Mouse (Mus musculus) midbrain, embryonic 14.5 days (tissue): ENCODE results near the gene Kptn. TPM values are rescaled to one million over a fixed set of nuclear protein-coding genes. Genes with fewer than 3 reads are reported as not detected.
A peak's percentile ranks its signal among the peaks of the same experiment; 100 is the strongest.

Experiments used
- ATAC-seq: fragments of 200-750 bp; cut with Nextera tagmentation; 2 replicates; pipeline ENCODE4 v1.8.0; 2017; ENCODE audit warnings: moderate number of reproducible peaks, moderate library complexity; ENCODE audit not compliant: low FRiP score, low TSS enrichment
- DNase-seq: peaks from one replicate; pipeline ENCODE4 v3.0.0-alpha.2; 2015
- H3K27ac ChIP-seq: fragments of 300-500 bp; sonication (generic); replicated peaks from 2 replicates; pipeline ENCODE4 v1.5.1; 2014; ENCODE audit warnings: mild to moderate bottlenecking, low read depth, low read length, moderate library complexity
- H3K27me3 ChIP-seq: fragments of 300-500 bp; sonication (generic); 2 replicates; pipeline ENCODE4 v1.6.1; 2014; ENCODE audit warnings: low read length, control low read depth, mixed read lengths; ENCODE audit not compliant: control insufficient read depth, insufficient read depth
- H3K36me3 ChIP-seq: fragments of 300-500 bp; sonication (generic); 2 replicates; pipeline ENCODE4 v1.6.1; 2014; ENCODE audit warnings: low read length, control low read depth; ENCODE audit not compliant: control insufficient read depth, insufficient read depth
- H3K4me1 ChIP-seq: fragments of 300-500 bp; sonication (generic); 2 replicates; pipeline ENCODE4 v1.6.1; 2014; ENCODE audit warnings: mild to moderate bottlenecking, antibody characterized with exemption, low read length, control low read depth; ENCODE audit not compliant: control insufficient read depth, insufficient read depth
- H3K4me2 ChIP-seq: fragments of 300-500 bp; sonication (generic); 2 replicates; pipeline ENCODE4 v1.6.1; 2014; ENCODE audit warnings: mild to moderate bottlenecking, low read length, moderate library complexity
- H3K4me3 ChIP-seq: fragments of 300-500 bp; sonication (generic); replicated peaks from 2 replicates; pipeline ENCODE4 v1.5.1; 2014; ENCODE audit warnings: low read depth, low read length
- H3K9ac ChIP-seq: fragments of 300-500 bp; sonication (generic); replicated peaks from 2 replicates; pipeline ENCODE4 v1.6.1; 2014; ENCODE audit warnings: mild to moderate bottlenecking, low read length, moderate library complexity
- H3K9me3 ChIP-seq: fragments of 300-500 bp; sonication (generic); 2 replicates; pipeline ENCODE4 v1.6.1; 2016; ENCODE audit warnings: low read length, control low read depth, mixed read lengths; ENCODE audit not compliant: control insufficient read depth
- WGBS: fragments of 180-500 bp; shearing (Covaris S2); extraction: QIAGEN DNeasy Blood & Tissue Kit; methylation state at CpG from one replicate; pipeline ENCODE4 v1.1.7; 2014; 5-methylcytosine and 5-hydroxymethylcytosine counted together
- polyA plus RNA-seq: library from polyadenylated mRNA; unstranded; fragments of >200 nt; fragmentation: Nextera tagmentation; extraction: Ambion mirVana; gene quantifications from 2 replicates; pipeline ENCODE4 v1.2.1, GENCODE M21; 2014

The Kptn gene
- 33.1 and 40.5 TPM in 2 replicates for polyA plus RNA-seq

GRCm38 (mm10) chr7:16119569-16120261 lies at the start of gene Kptn:
TSS of gene Kptn (plus strand) at chr7:16119895.
- peak; percentile 85 for ATAC-seq
- under 1% methylated on average over 33 of the region's 33 CpGs for WGBS
- H3K36me3 ChIP-seq, result peaks cover 40% of the 10 kb centered on the region

GRCm38 (mm10) chr7:16070846-16071245 lies 48.8 kb upstream of the Kptn start:
- H3K36me3 ChIP-seq, result no peaks in the 10 kb centered on the region
- ATAC-seq (no peak), DNase-seq (no peak)
- H3K4me1 ChIP-seq, result no peaks in the 10 kb centered on the region
- H3K27me3 ChIP-seq, result no peaks in the 10 kb centered on the region
- H3K4me3 ChIP-seq, result no peak overlapping the region
- H3K4me2 ChIP-seq, result no peak overlapping the region
- H3K9me3 ChIP-seq, result no peaks in the 10 kb centered on the region
- H3K27ac ChIP-seq, result no peak overlapping the region
- no peak overlapping the region for H3K9ac ChIP-seq

More at GRCm38 (mm10) chr7:16119569-16120261, at the start of gene Kptn:
- Histone ChIP-seq H3K4me1 (peaks cover 6% of the 10 kb centered on the region), H3K4me2 (peak within 1 kb of the TSS; percentile 59), H3K27ac (peak within 1 kb of the TSS; percentile 95), H3K27me3 (no peaks in the 10 kb centered on the region), H3K9ac (peak within 1 kb of the TSS; percentile 79), H3K4me3 (peak within 1 kb of the TSS; percentile 67), H3K9me3 (no peaks in the 10 kb centered on the region)
- DNase-seq, result peak; percentile 96

DNA sequence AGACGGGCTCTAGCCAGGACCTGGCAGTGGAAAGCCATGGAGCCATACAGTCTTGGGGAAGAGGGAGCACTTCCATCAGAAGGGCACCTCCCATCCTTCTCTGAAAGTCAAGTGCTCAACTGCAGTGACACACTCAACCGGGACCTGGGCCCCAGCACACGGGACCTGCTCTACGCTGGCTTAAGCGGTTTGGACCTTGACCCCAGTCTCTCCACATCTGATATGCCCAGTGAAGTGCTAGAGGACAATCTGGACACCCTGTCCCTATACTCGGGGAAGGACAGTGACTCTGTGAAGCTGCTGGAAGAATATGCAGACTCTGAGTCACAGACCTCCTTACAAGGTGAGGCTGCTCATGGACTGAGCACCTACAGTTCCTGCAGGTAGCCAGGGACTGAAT lies 47.8 kb upstream of the Kptn start:
- WGBS, result 85% methylated on average over 6 of the region's 6 CpGs
- H3K9ac ChIP-seq, result no peak overlapping the region
- H3K27ac ChIP-seq, result no peak overlapping the region
- no peaks in the 10 kb centered on the region for H3K4me1 ChIP-seq
- no peak for ATAC-seq
- H3K27me3 ChIP-seq, result no peaks in the 10 kb centered on the region
- no peak for DNase-seq
- H3K4me2 ChIP-seq, result no peak overlapping the region
- H3K36me3 ChIP-seq, result no peaks in the 10 kb centered on the region
- no peaks in the 10 kb centered on the region for H3K9me3 ChIP-seq
- H3K4me3 ChIP-seq, result no peak overlapping the region

- H3K4me1 ChIP-seq, result no peaks in the 10 kb centered on the region
Measured at GRCm38 (mm10) chr7:16079947-16080346, 39.7 kb upstream of the Kptn start.

GRCm38 (mm10) chr7:16080581-16080980 lies 39.1 kb upstream of the Kptn start:
- Histone ChIP-seq H3K4me1 (no peaks in the 10 kb centered on the region), H3K4me3 (no peak overlapping the region), H3K4me2 (no peak overlapping the region), H3K9me3 (no peaks in the 10 kb centered on the region), H3K9ac (no peak overlapping the region), H3K36me3 (no peaks in the 10 kb centered on the region), H3K27ac (no peak overlapping the region), H3K27me3 (no peaks in the 10 kb centered on the region)
- WGBS, result 71% methylated on average over 4 of the region's 4 CpGs
- ATAC-seq (no peak), DNase-seq (no peak)

More at GRCm38 (mm10) chr7:16079947-16080346, 39.7 kb upstream of the Kptn start:
- ATAC-seq (no peak), DNase-seq (no peak)
- Histone ChIP-seq H3K36me3 (no peaks in the 10 kb centered on the region), H3K9ac (no peak overlapping the region), H3K9me3 (no peaks in the 10 kb centered on the region), H3K27ac (no peak overlapping the region), H3K4me3 (no peak overlapping the region), H3K27me3 (no peaks in the 10 kb centered on the region), H3K4me2 (no peak overlapping the region)
- 65% methylated on average over 1 of the region's 1 CpGs for WGBS

GRCm38 (mm10) chr7:16083361-16083760 lies 36.3 kb upstream of the Kptn start:
- no peak for ATAC-seq
- DNase-seq, result no peak
- no peaks in the 10 kb centered on the region for H3K36me3 ChIP-seq
- H3K9me3 ChIP-seq, result no peaks in the 10 kb centered on the region
- H3K9ac ChIP-seq, result no peak overlapping the region
- H3K4me2 ChIP-seq, result no peak overlapping the region
- no peak overlapping the region for H3K4me3 ChIP-seq
- H3K4me1 ChIP-seq, result no peaks in the 10 kb centered on the region
- no peaks in the 10 kb centered on the region for H3K27me3 ChIP-seq
- no peak overlapping the region for H3K27ac ChIP-seq
- 63% methylated on average over 4 of the region's 4 CpGs for WGBS

GRCm38 (mm10) chr7:16087587-16087986 lies 32.1 kb upstream of the Kptn start:
- Histone ChIP-seq H3K27me3 (no peaks in the 10 kb centered on the region), H3K9me3 (no peaks in the 10 kb centered on the region), H3K9ac (no peak overlapping the region), H3K27ac (no peak overlapping the region), H3K36me3 (no peaks in the 10 kb centered on the region), H3K4me3 (no peak overlapping the region), H3K4me2 (no peak overlapping the region), H3K4me1 (no peaks in the 10 kb centered on the region)
- 77% methylated on average over 2 of the region's 2 CpGs for WGBS
- ATAC-seq, result no peak
- DNase-seq, result no peak

GRCm38 (mm10) chr7:16094592-16094991 lies 25.1 kb upstream of the Kptn start:
- H3K9ac ChIP-seq, result no peak overlapping the region

More at GRCm38 (mm10) chr7:16094592-16094991, 25.1 kb upstream of the Kptn start:
- Histone ChIP-seq H3K27me3 (no peaks in the 10 kb centered on the region), H3K9me3 (no peaks in the 10 kb centered on the region), H3K4me2 (no peak overlapping the region), H3K4me1 (peaks cover 9% of the 10 kb centered on the region), H3K36me3 (no peaks in the 10 kb centered on the region), H3K4me3 (no peak overlapping the region), H3K27ac (no peak overlapping the region)
- DNase-seq (no peak), ATAC-seq (no peak)
- WGBS, result 68% methylated on average over 3 of the region's 3 CpGs
